Mouse (Mus musculus): ENCODE data around the gene Bend3. TPM values are rescaled to one million over a fixed set of nuclear protein-coding genes. Genes with fewer than 3 reads are reported as not detected.

Gene Bend3
- 3.5 and 4.4 TPM in 2 replicates for polyA plus RNA-seq (2015; fragmentation: Nextera tagmentation; extraction: Ambion mirVana)

- Histone ChIP-seq H3K9ac (peak within 1 kb of the TSS; percentile 83), H3K27ac (replicated peaks) (peak within 1 kb of the TSS; percentile 97), H3K4me3 (replicated peaks) (peak within 1 kb of the TSS; percentile 80), H3K27me3 (no peaks in the 10 kb centered on the region), H3K4me1 (peaks cover 33% of the 10 kb centered on the region), H3K36me3 (no peaks in the 10 kb centered on the region), H3K4me2 (replicated peaks) (peak within 1 kb of the TSS; percentile 81), H3K9me3 (replicated peaks) (no peaks in the 10 kb centered on the region)
- WGBS = under 1% methylated on average over 95 of the region's 101 CpGs
- ATAC-seq (ENCODE audit: insufficient number of reproducible peaks, low FRiP score, low TSS enrichment, low read depth) = peak; percentile 73
These were observed at the start of gene Bend3 for GRCm38 (mm10) chr10:43478751-43479435. Gene Bend3, plus strand, starts transcription at chr10:43478831.

DNA sequence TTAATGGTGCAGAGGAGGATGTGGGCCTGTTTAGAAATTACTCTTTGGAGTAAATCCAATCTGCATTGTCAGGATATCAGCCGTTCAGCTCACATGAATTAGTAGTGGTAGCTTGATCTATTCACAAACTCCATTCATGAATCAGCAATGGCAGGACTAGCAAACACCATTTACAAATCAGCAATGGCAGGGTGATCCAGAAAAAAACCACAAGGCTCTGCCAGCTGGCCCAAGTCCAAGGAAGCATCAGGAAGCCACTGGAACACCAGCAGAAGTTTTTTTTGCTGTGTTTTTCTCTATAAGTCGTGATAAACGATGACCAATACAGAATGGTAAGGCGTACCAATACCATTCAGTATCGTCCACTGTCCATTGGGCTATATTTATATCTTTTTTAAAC lies 48.0 kb upstream of the Bend3 start:
- Histone ChIP-seq H3K4me1 (no peaks in the 10 kb centered on the region), H3K27ac (replicated peaks) (no peak overlapping the region), H3K36me3 (no peaks in the 10 kb centered on the region), H3K9ac (no peak overlapping the region), H3K4me2 (replicated peaks) (no peak overlapping the region), H3K9me3 (replicated peaks) (no peaks in the 10 kb centered on the region), H3K27me3 (no peaks in the 10 kb centered on the region), H3K4me3 (replicated peaks) (no peak overlapping the region)
- 89% methylated on average over 5 of the region's 5 CpGs for WGBS
- ATAC-seq (ENCODE audit: insufficient number of reproducible peaks, low FRiP score, low TSS enrichment, low read depth) = no peak

DNA sequence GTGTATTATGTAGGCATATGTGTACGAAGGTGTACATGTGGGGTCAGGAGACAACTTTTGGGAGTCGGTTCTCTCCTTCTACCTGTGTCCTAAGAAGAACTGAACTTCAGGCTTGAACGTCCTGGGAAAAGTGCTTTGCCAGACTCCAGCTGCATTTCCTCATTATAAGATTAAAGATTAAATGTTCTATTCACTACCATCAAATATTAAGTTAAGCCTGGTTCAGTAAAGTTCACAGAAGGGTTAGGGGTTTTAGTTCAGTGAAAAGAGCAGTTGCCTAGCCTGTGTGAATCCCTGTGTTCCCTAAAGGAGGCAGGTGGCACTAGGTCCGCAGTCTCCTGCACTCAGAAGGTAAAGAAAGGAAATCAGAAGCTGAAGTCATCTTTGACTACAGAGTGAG lies 44.3 kb upstream of the Bend3 start:
- WGBS = 84% methylated on average over 4 of the region's 4 CpGs
- no peak for ATAC-seq (ENCODE audit: insufficient number of reproducible peaks, low FRiP score, low TSS enrichment, low read depth)
- Histone ChIP-seq H3K9ac (no peak overlapping the region), H3K4me1 (0 out of 2 replicates have a peak, but pooled peaks cover 1% of the 10 kb centered on the region), H3K27ac (replicated peaks) (no peak overlapping the region), H3K9me3 (replicated peaks) (no peaks in the 10 kb centered on the region), H3K4me3 (replicated peaks) (no peak overlapping the region), H3K36me3 (no peaks in the 10 kb centered on the region), H3K27me3 (no peaks in the 10 kb centered on the region), H3K4me2 (replicated peaks) (no peak overlapping the region)

- Histone ChIP-seq H3K4me1 (0 out of 2 replicates have a peak, but pooled peaks cover 6% of the 10 kb centered on the region), H3K27me3 (no peaks in the 10 kb centered on the region), H3K9me3 (replicated peaks) (no peaks in the 10 kb centered on the region), H3K27ac (replicated peaks) (no peak overlapping the region), H3K9ac (no peak overlapping the region), H3K36me3 (no peaks in the 10 kb centered on the region), H3K4me3 (replicated peaks) (no peak overlapping the region), H3K4me2 (replicated peaks) (no peak overlapping the region)
- 85% methylated on average over 3 of the region's 3 CpGs for WGBS
- no peak for ATAC-seq (ENCODE audit: insufficient number of reproducible peaks, low FRiP score, low TSS enrichment, low read depth)
These were observed 42.9 kb upstream of the Bend3 start for GRCm38 (mm10) chr10:43435757-43436156.

DNA sequence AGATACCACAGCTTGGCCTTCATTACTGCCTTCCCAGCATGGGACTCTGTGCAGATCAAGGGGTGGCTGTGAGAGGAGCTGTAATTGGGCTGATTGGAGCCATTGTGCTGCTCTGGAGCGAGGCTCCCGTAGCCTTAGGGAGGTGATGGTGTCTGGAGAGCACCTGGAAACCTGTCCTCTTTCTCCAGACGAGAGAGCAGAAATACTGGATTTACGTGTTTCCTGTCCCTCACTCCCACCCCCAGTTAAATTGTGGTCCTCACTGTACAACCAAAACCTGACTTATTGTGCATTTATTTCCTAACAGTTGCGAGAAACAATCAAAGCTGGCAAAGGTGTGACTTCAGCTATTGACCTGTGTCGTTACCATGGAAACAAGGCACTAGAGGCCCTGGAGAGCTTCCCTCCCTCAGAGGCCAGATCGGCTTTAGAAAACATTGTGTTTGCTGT lies 39.1 kb upstream of the Bend3 start:
- no peak for ATAC-seq (ENCODE audit: insufficient number of reproducible peaks, low FRiP score, low TSS enrichment, low read depth)
- H3K4me3 ChIP-seq (replicated peaks) = no peak overlapping the region
- WGBS = 35% methylated on average over 7 of the region's 7 CpGs
- no peak overlapping the region for H3K4me2 ChIP-seq (replicated peaks)
- no peaks in the 10 kb centered on the region for H3K9me3 ChIP-seq (replicated peaks)
- H3K27ac ChIP-seq (replicated peaks) = no peak overlapping the region
- H3K9ac ChIP-seq = no peak overlapping the region
- H3K36me3 ChIP-seq = no peaks in the 10 kb centered on the region
- no peaks in the 10 kb centered on the region for H3K27me3 ChIP-seq
- H3K4me1 ChIP-seq = 0 out of 2 replicates have a peak, but pooled peaks cover 6% of the 10 kb centered on the region

GRCm38 (mm10) chr10:43440050-43440449 lies 38.6 kb upstream of the Bend3 start:
- H3K4me2 ChIP-seq (replicated peaks) = no peak overlapping the region
- H3K4me1 ChIP-seq = 0 out of 2 replicates have a peak, but pooled peaks cover 6% of the 10 kb centered on the region
- no peak overlapping the region for H3K27ac ChIP-seq (replicated peaks)
- WGBS = 65% methylated on average over 13 of the region's 13 CpGs
- H3K27me3 ChIP-seq = no peaks in the 10 kb centered on the region
- no peak for ATAC-seq (ENCODE audit: insufficient number of reproducible peaks, low FRiP score, low TSS enrichment, low read depth)
- no peaks in the 10 kb centered on the region for H3K9me3 ChIP-seq (replicated peaks)
- H3K9ac ChIP-seq = no peak overlapping the region
- no peak overlapping the region for H3K4me3 ChIP-seq (replicated peaks)
- H3K36me3 ChIP-seq = no peaks in the 10 kb centered on the region

DNA sequence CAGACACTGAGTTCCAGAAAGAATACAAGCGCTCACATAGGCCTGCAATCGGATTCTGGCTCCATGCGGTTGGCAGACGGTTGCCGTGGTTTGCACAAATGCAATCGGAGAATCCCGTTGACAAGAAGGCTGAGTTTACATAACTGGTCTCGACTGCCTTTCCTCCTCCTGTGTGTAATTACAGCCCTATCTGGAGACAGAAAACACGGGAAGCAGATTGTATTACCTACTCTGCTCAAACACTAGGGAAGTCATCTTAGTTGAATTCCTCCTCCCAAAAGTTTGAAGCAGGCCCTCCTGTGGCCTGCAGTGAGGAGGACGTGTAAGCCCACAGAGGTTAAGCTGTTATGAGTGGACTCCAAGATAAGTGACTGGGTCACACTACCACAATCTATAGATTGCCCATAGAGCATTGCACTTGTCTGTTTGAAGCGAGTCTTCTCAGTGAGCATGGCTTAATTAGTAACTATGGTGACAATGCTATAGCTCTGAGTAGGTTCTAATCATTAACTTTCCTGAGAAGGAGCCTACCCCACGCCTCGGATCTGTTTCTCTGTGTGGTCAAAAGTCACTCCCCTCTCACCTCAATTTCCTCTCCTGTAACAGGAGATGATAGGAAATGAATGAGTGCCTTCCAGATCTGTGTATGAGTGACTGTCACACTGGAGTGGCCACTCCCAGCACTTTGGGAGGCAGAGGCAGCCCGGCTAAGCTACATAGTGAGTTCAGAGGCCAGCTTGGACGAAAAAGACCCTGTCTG lies 37.5 kb upstream of the Bend3 start:
- Histone ChIP-seq H3K4me2 (replicated peaks) (no peak overlapping the region), H3K9me3 (replicated peaks) (no peaks in the 10 kb centered on the region), H3K4me1 (0 out of 2 replicates have a peak, but pooled peaks cover 6% of the 10 kb centered on the region), H3K36me3 (no peaks in the 10 kb centered on the region), H3K9ac (no peak overlapping the region), H3K27ac (replicated peaks) (0 out of 2 replicates have a peak overlapping the region, but pooled peaks have one; percentile 17), H3K4me3 (replicated peaks) (no peak overlapping the region), H3K27me3 (no peaks in the 10 kb centered on the region)
- WGBS = 41% methylated on average over 15 of the region's 15 CpGs
- ATAC-seq (ENCODE audit: insufficient number of reproducible peaks, low FRiP score, low TSS enrichment, low read depth) = no peak

DNA sequence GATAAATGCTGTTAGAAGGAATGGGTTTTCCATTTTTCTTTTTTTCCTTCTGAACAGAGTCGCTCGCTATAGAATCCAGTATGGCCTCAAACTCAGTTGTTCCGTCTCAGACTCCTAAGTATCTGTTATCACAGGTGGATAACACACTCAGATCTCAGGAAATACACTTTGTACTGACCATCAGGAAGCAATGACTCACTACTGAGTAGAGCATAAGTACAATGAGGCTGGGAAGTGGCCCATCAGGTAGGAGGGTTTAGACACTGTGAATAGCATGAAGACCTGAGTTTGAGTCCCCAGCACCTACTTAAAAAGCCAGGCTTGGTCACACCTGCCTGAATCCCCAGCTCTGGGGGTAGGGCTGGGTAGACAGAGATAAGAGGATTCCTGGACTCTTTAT lies 30.0 kb upstream of the Bend3 start:
- H3K9me3 ChIP-seq (replicated peaks) = no peaks in the 10 kb centered on the region
- H3K4me1 ChIP-seq = peaks cover 10% of the 10 kb centered on the region
- H3K27ac ChIP-seq (replicated peaks) = no peak overlapping the region
- 85% methylated on average over 3 of the region's 3 CpGs for WGBS
- no peak overlapping the region for H3K4me3 ChIP-seq (replicated peaks)
- H3K36me3 ChIP-seq = no peaks in the 10 kb centered on the region
- ATAC-seq (ENCODE audit: insufficient number of reproducible peaks, low FRiP score, low TSS enrichment, low read depth) = no peak
- no peak overlapping the region for H3K4me2 ChIP-seq (replicated peaks)
- no peaks in the 10 kb centered on the region for H3K27me3 ChIP-seq
- no peak overlapping the region for H3K9ac ChIP-seq

GRCm38 (mm10) chr10:43451848-43452662 lies 26.6 kb upstream of the Bend3 start:
- peak overlapping the region; percentile 35 for H3K4me3 ChIP-seq (replicated peaks)
- H3K4me2 ChIP-seq (replicated peaks) = peak overlapping the region; percentile 47
- no peaks in the 10 kb centered on the region for H3K36me3 ChIP-seq
- H3K9me3 ChIP-seq (replicated peaks) = no peaks in the 10 kb centered on the region
- H3K27ac ChIP-seq (replicated peaks) = no peak overlapping the region
- H3K9ac ChIP-seq = no peak overlapping the region
- H3K4me1 ChIP-seq = peaks cover 10% of the 10 kb centered on the region
- ATAC-seq (ENCODE audit: insufficient number of reproducible peaks, low FRiP score, low TSS enrichment, low read depth) = peak; percentile 60; the same call in 1 of the 2 replicates
- WGBS = 21% methylated on average over 16 of the region's 16 CpGs
- no peaks in the 10 kb centered on the region for H3K27me3 ChIP-seq

DNA sequence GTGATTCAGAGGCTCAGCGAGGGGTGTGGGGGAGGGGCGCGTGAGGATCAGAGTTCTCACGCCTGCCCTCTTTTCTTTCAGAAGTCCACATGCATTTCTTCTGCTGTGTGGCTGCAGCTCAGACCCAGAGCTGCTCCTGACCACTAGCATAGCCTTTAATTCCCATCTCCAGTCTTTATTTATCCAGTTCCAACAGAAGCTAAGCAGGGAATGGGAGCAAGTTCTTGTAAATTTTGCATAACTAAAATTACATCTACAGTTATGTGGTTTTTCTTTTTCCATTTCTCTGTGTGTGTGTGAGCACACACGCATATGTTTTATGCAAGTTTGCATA lies 26.0 kb upstream of the Bend3 start:
- Histone ChIP-seq H3K27ac (replicated peaks) (no peak overlapping the region), H3K9ac (no peak overlapping the region), H3K36me3 (no peaks in the 10 kb centered on the region), H3K27me3 (no peaks in the 10 kb centered on the region), H3K4me3 (replicated peaks) (peak overlapping the region; percentile 35), H3K9me3 (replicated peaks) (no peaks in the 10 kb centered on the region), H3K4me2 (replicated peaks) (peak overlapping the region; percentile 47), H3K4me1 (peaks cover 10% of the 10 kb centered on the region)
- WGBS = 17% methylated on average over 5 of the region's 5 CpGs
- ATAC-seq (ENCODE audit: insufficient number of reproducible peaks, low FRiP score, low TSS enrichment, low read depth) = no peak

DNA sequence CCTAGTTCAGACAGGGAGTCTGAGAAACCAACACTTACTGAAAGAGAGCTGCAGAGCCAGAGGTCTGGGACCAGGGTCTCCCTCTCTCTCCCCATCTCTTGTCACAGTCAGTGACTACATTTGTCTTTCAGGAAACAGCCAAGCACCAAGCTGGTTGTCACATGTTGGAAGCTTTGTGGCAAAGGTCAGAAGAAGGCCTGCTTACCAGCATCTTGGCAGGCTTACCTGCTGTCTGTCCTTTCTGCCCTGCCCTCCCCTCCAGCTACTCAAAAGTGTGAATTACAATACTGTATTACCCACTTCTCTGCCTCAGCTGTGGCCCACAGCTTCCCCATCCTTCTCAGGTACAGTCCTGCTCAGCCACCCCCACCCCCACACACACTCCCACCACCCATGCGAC lies 24.4 kb upstream of the Bend3 start:
- Histone ChIP-seq H3K27ac (replicated peaks) (no peak overlapping the region), H3K4me2 (replicated peaks) (no peak overlapping the region), H3K36me3 (no peaks in the 10 kb centered on the region), H3K9ac (no peak overlapping the region), H3K9me3 (replicated peaks) (no peaks in the 10 kb centered on the region), H3K27me3 (no peaks in the 10 kb centered on the region), H3K4me3 (replicated peaks) (no peak overlapping the region), H3K4me1 (peaks cover 10% of the 10 kb centered on the region)
- no peak for ATAC-seq (ENCODE audit: insufficient number of reproducible peaks, low FRiP score, low TSS enrichment, low read depth)
- 70% methylated on average over 1 of the region's 1 CpGs for WGBS
